Mouse (Mus musculus): ENCODE results near the gene Rtl5. TPM values are rescaled to one million over a fixed set of nuclear protein-coding genes. Genes with fewer than 3 reads are reported as not detected.
A peak's percentile ranks its signal among the peaks of the same experiment; 100 is the strongest.

Gene Rtl5
- polyA plus RNA-seq, 1 experiment from 2014 or later = 8.0 TPM

- Histone ChIP-seq H3K27me3 (peaks cover 43% of the 10 kb centered on the region; the same call in 1 of the 2 replicates), H3K9me3 (no peaks in the 10 kb centered on the region), H3K4me3 (replicated peaks) (no peak overlapping the region), H3K36me3 (no peaks in the 10 kb centered on the region), H3K4me1 (replicated peaks) (peaks cover 5% of the 10 kb centered on the region; the same call in 1 of the 2 replicates), H3K27ac (no peak overlapping the region), H3K9ac (replicated peaks) (no peak overlapping the region), H3K4me2 (replicated peaks) (no peak overlapping the region)
- WGBS = 47% methylated on average over 8 of the region's 8 CpGs
- ATAC-seq = no peak
These were observed 38.7 kb downstream of the Rtl5 start for GRCm38 (mm10) chrX:102032431-102032830.

DNA sequence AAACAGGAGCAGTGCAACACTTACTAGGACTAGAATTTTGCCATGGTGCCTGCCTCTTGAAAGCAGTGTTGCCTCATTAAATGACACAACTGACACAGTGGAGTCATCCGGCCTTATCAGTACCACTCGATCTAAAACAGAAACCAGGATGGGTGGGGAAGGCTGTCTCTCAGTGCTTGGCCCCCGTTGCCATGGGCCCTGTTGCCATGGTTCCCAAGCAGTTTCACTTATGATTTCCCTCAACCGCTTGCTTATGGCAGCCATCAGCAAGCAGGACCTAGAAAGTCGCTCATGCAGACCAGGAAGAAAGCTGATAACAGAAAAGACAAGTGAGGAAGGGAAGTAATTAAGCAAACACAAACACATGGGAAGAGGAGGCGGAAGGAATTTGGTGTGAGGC lies 39.3 kb downstream of the Rtl5 start:
- Histone ChIP-seq H3K4me2 (replicated peaks) (no peak overlapping the region), H3K4me1 (replicated peaks) (peaks cover 5% of the 10 kb centered on the region; the same call in 1 of the 2 replicates), H3K9ac (replicated peaks) (no peak overlapping the region), H3K36me3 (no peaks in the 10 kb centered on the region), H3K4me3 (replicated peaks) (no peak overlapping the region), H3K27ac (no peak overlapping the region), H3K27me3 (peaks cover 39% of the 10 kb centered on the region; the same call in 1 of the 2 replicates), H3K9me3 (no peaks in the 10 kb centered on the region)
- WGBS = 46% methylated on average over 6 of the region's 6 CpGs
- peak; percentile 56; the same call in 1 of the 2 replicates for ATAC-seq

- WGBS = 75% methylated on average over 3 of the region's 3 CpGs
- H3K9ac ChIP-seq (replicated peaks) = no peak overlapping the region
- H3K27me3 ChIP-seq = peaks cover 41% of the 10 kb centered on the region
- H3K36me3 ChIP-seq = no peaks in the 10 kb centered on the region
- no peak overlapping the region for H3K4me2 ChIP-seq (replicated peaks)
- no peak overlapping the region for H3K4me3 ChIP-seq (replicated peaks)
- H3K9me3 ChIP-seq = no peaks in the 10 kb centered on the region
- no peak for ATAC-seq
- no peaks in the 10 kb centered on the region for H3K4me1 ChIP-seq (replicated peaks)
- no peak overlapping the region for H3K27ac ChIP-seq
These were observed 46.1 kb downstream of the Rtl5 start for GRCm38 (mm10) chrX:102024976-102025375.

DNA sequence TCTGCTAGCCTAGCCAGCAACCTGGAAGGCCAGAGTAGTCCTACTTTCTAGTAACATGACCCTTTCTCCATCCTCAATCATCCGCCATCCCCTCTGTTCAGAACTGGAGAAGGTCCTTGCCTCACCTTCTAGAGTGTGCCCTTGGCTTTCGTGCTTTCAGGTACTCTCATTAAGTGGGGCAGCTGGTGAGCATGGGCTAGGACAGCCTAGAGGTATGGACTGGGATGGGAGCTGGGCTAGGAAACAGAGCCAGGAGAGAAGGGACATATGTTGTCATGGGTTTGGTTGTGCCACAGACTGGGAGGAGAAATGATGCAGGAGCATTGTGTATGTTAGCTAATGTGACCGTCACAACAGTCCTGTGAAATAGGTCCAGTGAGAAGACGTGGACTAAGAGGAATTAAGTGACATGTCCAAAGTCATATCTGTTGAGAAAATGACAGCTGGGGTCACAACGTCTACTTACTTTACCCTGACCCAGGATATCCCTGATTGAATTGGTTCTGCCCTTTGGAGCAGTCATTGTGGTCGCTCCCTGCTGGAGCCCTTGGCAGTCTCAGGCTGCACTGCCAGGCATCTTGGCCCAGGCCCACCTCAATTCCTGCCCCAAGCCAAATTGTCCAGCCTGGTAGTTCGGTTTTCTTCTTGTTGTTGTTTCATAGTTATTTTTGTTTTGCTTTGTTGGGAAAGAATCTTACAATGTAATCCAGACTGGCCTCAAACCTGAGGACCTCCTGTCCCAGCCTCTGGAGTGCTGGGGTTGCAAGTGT lies 51.4 kb downstream of the Rtl5 start:
- 80% methylated on average over 7 of the region's 7 CpGs for WGBS
- Histone ChIP-seq H3K27me3 (peaks cover 60% of the 10 kb centered on the region), H3K4me3 (replicated peaks) (no peak overlapping the region), H3K9me3 (no peaks in the 10 kb centered on the region), H3K36me3 (no peaks in the 10 kb centered on the region), H3K4me1 (replicated peaks) (no peaks in the 10 kb centered on the region), H3K9ac (replicated peaks) (no peak overlapping the region), H3K27ac (no peak overlapping the region), H3K4me2 (replicated peaks) (no peak overlapping the region)
- no peak for ATAC-seq

DNA sequence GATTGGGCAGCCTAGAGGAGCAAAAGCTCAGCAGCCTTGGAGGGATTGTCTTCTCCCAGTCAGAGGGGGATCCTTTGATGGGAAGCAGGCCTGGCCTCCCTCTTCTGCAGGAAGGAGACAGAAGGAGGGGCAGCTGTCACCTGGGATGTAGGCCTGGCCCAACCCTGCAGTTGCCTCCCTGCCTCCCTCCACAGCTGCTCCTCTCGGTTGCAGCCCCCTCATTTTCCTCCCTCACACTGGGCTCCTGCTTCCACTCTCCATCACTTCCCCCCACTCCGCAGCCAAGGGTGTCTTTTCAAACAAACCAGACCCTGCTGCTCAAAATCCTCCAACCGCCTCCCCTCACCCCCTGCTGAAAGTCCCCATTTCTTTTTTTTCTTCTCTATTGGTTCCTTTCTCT lies 52.2 kb downstream of the Rtl5 start:
- H3K36me3 ChIP-seq = no peaks in the 10 kb centered on the region
- no peaks in the 10 kb centered on the region for H3K9me3 ChIP-seq
- H3K9ac ChIP-seq (replicated peaks) = no peak overlapping the region
- no peaks in the 10 kb centered on the region for H3K4me1 ChIP-seq (replicated peaks)
- peaks cover 62% of the 10 kb centered on the region for H3K27me3 ChIP-seq
- 50% methylated on average over 3 of the region's 3 CpGs for WGBS
- no peak overlapping the region for H3K4me2 ChIP-seq (replicated peaks)
- ATAC-seq = no peak
- no peak overlapping the region for H3K27ac ChIP-seq
- H3K4me3 ChIP-seq (replicated peaks) = no peak overlapping the region

DNA sequence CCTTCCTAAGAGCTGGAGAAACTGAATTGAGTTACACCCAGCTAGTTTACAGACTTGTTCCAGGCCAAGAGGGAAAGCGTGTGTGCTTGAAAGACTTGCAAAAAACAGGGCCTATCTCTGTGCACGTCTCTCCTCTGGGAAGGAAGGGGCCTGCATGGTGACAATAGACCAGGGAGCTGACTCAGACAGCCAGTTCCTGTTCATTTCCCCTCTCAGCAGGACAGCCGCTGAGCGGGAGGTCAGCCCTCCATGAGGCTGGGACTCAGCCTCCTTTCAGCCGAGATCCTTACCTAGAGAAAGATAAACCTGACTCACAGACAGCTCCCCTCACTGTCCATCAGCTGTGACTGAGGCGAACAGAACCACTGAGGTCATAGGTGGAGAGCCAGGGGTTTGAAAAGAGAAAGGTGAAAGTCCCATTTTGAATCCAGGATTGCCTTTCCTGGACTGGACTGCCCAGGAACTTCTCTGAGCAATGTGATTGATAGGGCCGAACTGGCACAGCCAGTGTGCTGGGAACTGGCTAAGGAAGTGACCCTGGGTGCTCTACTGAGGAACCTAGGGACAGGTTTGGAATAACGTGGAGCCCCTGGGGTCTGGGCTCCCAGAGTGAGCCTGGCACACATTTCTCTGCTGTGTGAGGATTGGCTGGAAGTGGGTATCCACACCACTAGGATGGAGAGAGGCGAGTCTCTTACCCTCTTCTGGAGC lies 53.7 kb downstream of the Rtl5 start:
- peaks cover 62% of the 10 kb centered on the region; the same call in 1 of the 2 replicates for H3K27me3 ChIP-seq
- no peak for ATAC-seq
- no peaks in the 10 kb centered on the region for H3K36me3 ChIP-seq
- H3K4me2 ChIP-seq (replicated peaks) = no peak overlapping the region
- no peaks in the 10 kb centered on the region for H3K9me3 ChIP-seq
- 50% methylated on average over 9 of the region's 9 CpGs for WGBS
- no peak overlapping the region for H3K27ac ChIP-seq
- H3K4me3 ChIP-seq (replicated peaks) = no peak overlapping the region
- H3K4me1 ChIP-seq (replicated peaks) = no peaks in the 10 kb centered on the region
- H3K9ac ChIP-seq (replicated peaks) = no peak overlapping the region

Other genes with a start within 250 kb of the Rtl5 start
- 6.1 and 7.3 TPM in 2 replicates for gene Nhsl2, start 221.9 kb downstream of the Rtl5 start, polyA plus RNA-seq (2015; fragmentation: Nextera tagmentation; extraction: Ambion mirVana)
- 83.7 and 93.5 TPM in 2 replicates for gene Pin4, start 48.1 kb upstream of the Rtl5 start, polyA plus RNA-seq (2015; fragmentation: Nextera tagmentation; extraction: Ambion mirVana)
- 4.1 and 4.6 TPM in 2 replicates for gene Ercc6l, start 85.8 kb upstream of the Rtl5 start, polyA plus RNA-seq (2015; fragmentation: Nextera tagmentation; extraction: Ambion mirVana)
- 453 and 455 TPM in 2 replicates for gene Rps4x, start 118.1 kb upstream of the Rtl5 start, polyA plus RNA-seq (2015; fragmentation: Nextera tagmentation; extraction: Ambion mirVana)
- gene Cited1, start 180.9 kb upstream of the Rtl5 start, polyA plus RNA-seq (2015; fragmentation: Nextera tagmentation; extraction: Ambion mirVana) = 8.5 and 11.0 TPM in 2 replicates

Measured in midbrain, embryonic 13.5 days (tissue).